Mouse (Mus musculus) testis, adult 2 months (tissue): ENCODE measurements at regions not wholly inside any gene's neighbourhood (a gene's known extent, or its start where the extent isn't known, plus 50 kb on each side); places are given as distances from the start of the nearest gene placed in this dataset.

Experiments
- H3K27ac ChIP-seq: fragments of 200-500 bp; 2 replicates; pipeline ENCODE4 v1.5.1; 2012; ENCODE audit warnings: low read depth, low read length; ENCODE audit not compliant: control insufficient read depth, insufficient read depth
- H3K27me3 ChIP-seq: fragments of 200-500 bp; 2 replicates; pipeline ENCODE4 v1.6.1; 2012; ENCODE audit warnings: mild to moderate bottlenecking, low read length, moderate library complexity; ENCODE audit not compliant: control insufficient read depth, insufficient read depth
- H3K36me3 ChIP-seq: fragments of 200-500 bp; 2 replicates; pipeline ENCODE4 v1.6.1; 2012; ENCODE audit warnings: mild to moderate bottlenecking, low read length; ENCODE audit not compliant: control insufficient read depth, insufficient read depth
- H3K4me1 ChIP-seq: fragments of 200-500 bp; 2 replicates; pipeline ENCODE4 v1.6.1; 2012; ENCODE audit warnings: low read length; ENCODE audit not compliant: control insufficient read depth, insufficient read depth
- H3K4me3 ChIP-seq: fragments of 200-500 bp; 2 replicates; pipeline ENCODE4 v1.5.1; 2012; ENCODE audit warnings: low read depth, mild to moderate bottlenecking, low read length, moderate library complexity, mixed read lengths; ENCODE audit not compliant: control insufficient read depth
- CTCF ChIP-seq: fragments of 200-500 bp; IDR thresholded peaks from 2 replicates; pipeline ENCODE4 v1.5.1; 2012; ENCODE audit warnings: low read depth, mild to moderate bottlenecking, inconsistent platforms, low read length, moderate library complexity; ENCODE audit not compliant: control insufficient read depth, insufficient read depth, insufficient replicate concordance
- POLR2A ChIP-seq: fragments of 200-500 bp; IDR thresholded peaks from 2 replicates; pipeline ENCODE4 v1.6.1; 2012; ENCODE audit warnings: low read depth, mild to moderate bottlenecking, inconsistent platforms, low read length, moderate library complexity; ENCODE audit not compliant: control insufficient read depth

GRCm38 (mm10) chr15:57644331-57644953 is 167.0 kb upstream of the Slc22a22 start:
- Histone ChIP-seq H3K4me3 (no peak overlapping the region), H3K4me1 (no peaks in the 10 kb centered on the region), H3K27ac (no peak overlapping the region), H3K36me3 (no peaks in the 10 kb centered on the region), H3K27me3 (no peaks in the 10 kb centered on the region)
- TF ChIP-seq POLR2A = no peak
- TF ChIP-seq CTCF = no peak

- Histone ChIP-seq H3K27me3 (no peaks in the 10 kb centered on the region), H3K27ac (no peak overlapping the region), H3K4me3 (no peak overlapping the region), H3K4me1 (no peaks in the 10 kb centered on the region), H3K36me3 (no peaks in the 10 kb centered on the region)
- no peak for TF ChIP-seq POLR2A
- TF ChIP-seq CTCF = no peak
Observed at GRCm38 (mm10) chr15:57639115-57639514, 161.7 kb upstream of the Slc22a22 start.

- Histone ChIP-seq H3K4me3 (no peak overlapping the region), H3K27me3 (no peaks in the 10 kb centered on the region), H3K4me1 (no peaks in the 10 kb centered on the region), H3K36me3 (no peaks in the 10 kb centered on the region), H3K27ac (no peak overlapping the region)
- TF ChIP-seq POLR2A (no peak), CTCF (no peak)
Observed at GRCm38 (mm10) chr15:57633067-57633466, 155.6 kb upstream of the Slc22a22 start.

GRCm38 (mm10) chr15:57632537-57632936 is 155.1 kb upstream of the Slc22a22 start:
- H3K36me3 ChIP-seq = no peaks in the 10 kb centered on the region
- TF ChIP-seq CTCF (no peak), POLR2A (no peak)
- H3K27me3 ChIP-seq = no peaks in the 10 kb centered on the region
- no peak overlapping the region for H3K4me3 ChIP-seq
- no peaks in the 10 kb centered on the region for H3K4me1 ChIP-seq
- no peak overlapping the region for H3K27ac ChIP-seq

- Histone ChIP-seq H3K4me1 (no peaks in the 10 kb centered on the region), H3K27ac (no peak overlapping the region), H3K36me3 (no peaks in the 10 kb centered on the region), H3K4me3 (no peak overlapping the region), H3K27me3 (no peaks in the 10 kb centered on the region)
- TF ChIP-seq POLR2A (no peak), CTCF (no peak)
Observed at GRCm38 (mm10) chr15:57618466-57618865, 141.0 kb upstream of the Slc22a22 start.

- H3K4me3 ChIP-seq = no peak overlapping the region
- H3K4me1 ChIP-seq = no peaks in the 10 kb centered on the region
- no peaks in the 10 kb centered on the region for H3K36me3 ChIP-seq
- H3K27me3 ChIP-seq = no peaks in the 10 kb centered on the region
- no peak overlapping the region for H3K27ac ChIP-seq
- TF ChIP-seq CTCF (no peak), POLR2A (no peak)
Observed at GRCm38 (mm10) chr15:57616880-57617391, 139.5 kb upstream of the Slc22a22 start.

- no peak overlapping the region for H3K27ac ChIP-seq
- H3K36me3 ChIP-seq = no peaks in the 10 kb centered on the region
- H3K4me1 ChIP-seq = no peaks in the 10 kb centered on the region
- H3K4me3 ChIP-seq = no peak overlapping the region
- no peaks in the 10 kb centered on the region for H3K27me3 ChIP-seq
- no peak for TF ChIP-seq POLR2A
- no peak for TF ChIP-seq CTCF
Observed at GRCm38 (mm10) chr15:57610006-57610405, 132.6 kb upstream of the Slc22a22 start.
